Mouse (Mus musculus) heart, embryonic 13.5 days (tissue): ENCODE results near the gene Ctdsp1. TPM values are rescaled to one million over a fixed set of nuclear protein-coding genes. Genes with fewer than 3 reads are reported as not detected.

Experiments
- ATAC-seq: fragments of 200-750 bp; cut with Nextera tagmentation; 2 replicates; pipeline ENCODE4 v1.8.0; 2017; ENCODE audit warnings: moderate TSS enrichment; ENCODE audit not compliant: insufficient number of reproducible peaks, low FRiP score, low TSS enrichment; ENCODE audit errors: extremely low read depth
- H3K27ac ChIP-seq: fragments of 300-500 bp; sonication (generic); replicated peaks from 2 replicates; pipeline ENCODE4 v1.5.1; 2015; ENCODE audit warnings: moderate library complexity, mild to moderate bottlenecking, inconsistent platforms
- H3K27me3 ChIP-seq: fragments of 300-500 bp; sonication (generic); replicated peaks from 2 replicates; pipeline ENCODE4 v1.6.1; 2015; ENCODE audit warnings: mild to moderate bottlenecking, inconsistent platforms
- H3K36me3 ChIP-seq: fragments of 300-500 bp; sonication (generic); 2 replicates; pipeline ENCODE4 v1.6.1; 2015; ENCODE audit warnings: mild to moderate bottlenecking, inconsistent platforms
- H3K4me1 ChIP-seq: fragments of 300-500 bp; sonication (generic); 2 replicates; pipeline ENCODE4 v1.6.1; 2015; ENCODE audit warnings: inconsistent platforms
- H3K4me2 ChIP-seq: fragments of 300-500 bp; sonication (generic); 2 replicates; pipeline ENCODE4 v1.6.1; 2015; ENCODE audit warnings: inconsistent platforms, mild to moderate bottlenecking, moderate library complexity
- H3K4me3 ChIP-seq: fragments of 300-500 bp; sonication (generic); 2 replicates; pipeline ENCODE4 v1.5.1; 2015; ENCODE audit warnings: moderate library complexity, mild to moderate bottlenecking, inconsistent platforms
- H3K9ac ChIP-seq: fragments of 300-500 bp; sonication (generic); 2 replicates; pipeline ENCODE4 v1.6.1; 2015; ENCODE audit warnings: inconsistent platforms, mild to moderate bottlenecking, moderate library complexity
- H3K9me3 ChIP-seq: fragments of 300-500 bp; sonication (generic); 2 replicates; pipeline ENCODE4 v1.6.1; 2016; ENCODE audit warnings: inconsistent platforms
- WGBS: fragments of 180-500 bp; shearing (Covaris S2); methylation state at CpG from one replicate; pipeline ENCODE4 v1.1.7; 2015; ENCODE audit warnings: mixed read lengths; 5-methylcytosine and 5-hydroxymethylcytosine counted together
- polyA plus RNA-seq: library from polyadenylated mRNA; unstranded; fragments of >200 nt; fragmentation: Nextera tagmentation; extraction: Ambion mirVana; gene quantifications from 2 replicates; pipeline ENCODE4 v1.2.1, GENCODE M21; 2015

Gene Ctdsp1
- polyA plus RNA-seq: 57.3 and 60.4 TPM in 2 replicates

DNA sequence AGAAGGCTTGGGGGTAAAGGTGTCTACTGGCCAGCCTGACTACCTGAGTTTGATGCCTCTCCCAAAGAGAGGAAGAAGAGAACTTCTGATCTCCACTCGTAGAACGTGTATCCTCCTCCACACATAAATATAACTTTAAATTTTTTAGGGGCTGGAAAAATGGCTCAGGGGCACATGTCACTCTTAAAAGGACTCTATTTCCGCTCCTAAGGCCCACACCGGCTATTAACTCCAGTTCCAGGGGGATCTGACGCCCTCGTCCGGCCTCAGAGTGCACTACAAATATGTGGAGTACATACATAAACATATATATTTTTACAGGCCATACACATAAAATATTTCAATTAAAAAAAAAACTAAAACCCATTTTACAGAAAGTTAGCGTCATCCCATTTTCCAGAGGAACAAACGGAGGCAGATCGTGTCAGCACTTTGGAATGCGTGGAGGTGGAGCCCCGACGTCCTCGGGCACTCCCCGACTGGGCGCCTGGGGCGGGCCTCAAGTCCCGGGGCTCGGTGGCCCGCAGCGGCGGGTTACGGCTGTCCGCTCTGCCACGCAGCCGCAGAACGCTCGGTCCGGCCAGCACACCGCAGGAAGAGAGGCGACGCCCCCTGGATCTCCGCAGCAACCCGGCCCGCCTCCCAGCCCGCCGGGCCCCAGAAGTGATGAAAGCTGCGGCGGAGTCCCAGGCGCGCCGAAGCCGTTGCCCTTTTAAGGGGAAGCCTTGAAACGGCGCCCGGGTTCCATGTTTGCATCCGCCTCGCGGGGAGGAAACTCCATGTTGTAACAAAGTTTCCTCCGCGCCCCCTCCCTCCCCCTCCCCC, at the start of gene Ctdsp1:
Gene Ctdsp1 (plus strand): TSS at position 586 of the 825 bp plus-strand sequence.
- H3K27me3 ChIP-seq: no peaks in the 10 kb centered on the region
- H3K36me3 ChIP-seq: peaks cover 26% of the 10 kb centered on the region
- H3K4me2 ChIP-seq: peak within 1 kb of the TSS; percentile 94
- peak within 1 kb of the TSS; percentile 95 for H3K4me3 ChIP-seq
- 3% methylated on average over 51 of the region's 51 CpGs for WGBS
- H3K27ac ChIP-seq: peak within 1 kb of the TSS; percentile 99
- no peaks in the 10 kb centered on the region for H3K9me3 ChIP-seq
- ATAC-seq: peak; percentile 70
- H3K4me1 ChIP-seq: peaks cover 61% of the 10 kb centered on the region
- H3K9ac ChIP-seq: peak within 1 kb of the TSS; percentile 100

- Histone ChIP-seq H3K27ac (no peak overlapping the region), H3K9ac (no peak overlapping the region), H3K27me3 (no peaks in the 10 kb centered on the region), H3K4me3 (no peak overlapping the region), H3K4me1 (peaks cover 28% of the 10 kb centered on the region), H3K9me3 (no peaks in the 10 kb centered on the region), H3K4me2 (no peak overlapping the region), H3K36me3 (no peaks in the 10 kb centered on the region)
- no peak for ATAC-seq
- 80% methylated on average over 7 of the region's 7 CpGs for WGBS
Measured at GRCm38 (mm10) chr1:74341898-74342297, 49.4 kb upstream of the Ctdsp1 start.

DNA sequence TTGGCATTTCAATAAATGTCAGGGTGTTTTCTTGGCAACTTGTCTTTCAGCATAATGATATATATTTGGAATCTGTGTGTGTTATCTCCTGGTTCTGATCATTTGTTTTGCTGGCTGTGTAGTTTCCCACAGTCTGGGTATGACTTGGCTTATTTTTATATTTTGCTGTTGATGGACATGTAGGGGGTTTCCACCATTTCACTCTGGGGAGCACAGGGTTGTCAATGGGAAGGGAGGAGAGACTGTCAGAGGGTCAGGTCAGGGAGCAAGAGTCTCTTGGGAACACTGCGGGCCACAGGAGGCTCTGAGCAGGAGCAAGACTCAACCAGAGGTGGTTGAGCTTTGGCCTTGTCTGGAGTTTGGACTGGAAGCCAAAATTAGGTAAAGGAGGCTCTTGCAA, 49.0 kb upstream of the Ctdsp1 start:
- H3K4me3 ChIP-seq: no peak overlapping the region
- peaks cover 24% of the 10 kb centered on the region for H3K4me1 ChIP-seq
- WGBS: 80% methylated on average over 1 of the region's 1 CpGs
- no peak for ATAC-seq
- H3K9me3 ChIP-seq: no peaks in the 10 kb centered on the region
- H3K4me2 ChIP-seq: no peak overlapping the region
- H3K27me3 ChIP-seq: no peaks in the 10 kb centered on the region
- no peak overlapping the region for H3K27ac ChIP-seq
- no peak overlapping the region for H3K9ac ChIP-seq
- peaks cover 2% of the 10 kb centered on the region; the same call in 1 of the 2 replicates for H3K36me3 ChIP-seq

- Histone ChIP-seq H3K9me3 (no peaks in the 10 kb centered on the region), H3K9ac (peak overlapping the region; percentile 5; the same call in 1 of the 2 replicates), H3K27ac (no peak overlapping the region), H3K27me3 (no peaks in the 10 kb centered on the region), H3K4me2 (no peak overlapping the region), H3K4me3 (no peak overlapping the region), H3K36me3 (peaks cover 9% of the 10 kb centered on the region; the same call in 1 of the 2 replicates), H3K4me1 (peaks cover 17% of the 10 kb centered on the region)
- 77% methylated on average over 5 of the region's 5 CpGs for WGBS
- no peak for ATAC-seq
Measured at GRCm38 (mm10) chr1:74343161-74343560, 48.1 kb upstream of the Ctdsp1 start.

- ATAC-seq: no peak
- Histone ChIP-seq H3K4me1 (0 out of 2 replicates have a peak, but pooled peaks cover 8% of the 10 kb centered on the region), H3K27ac (no peak overlapping the region), H3K9ac (no peak overlapping the region), H3K27me3 (no peaks in the 10 kb centered on the region), H3K9me3 (no peaks in the 10 kb centered on the region), H3K36me3 (peaks cover 19% of the 10 kb centered on the region), H3K4me3 (no peak overlapping the region), H3K4me2 (no peak overlapping the region)
- 81% methylated on average over 11 of the region's 11 CpGs for WGBS
Measured at GRCm38 (mm10) chr1:74344163-74344916, 47.0 kb upstream of the Ctdsp1 start.

DNA sequence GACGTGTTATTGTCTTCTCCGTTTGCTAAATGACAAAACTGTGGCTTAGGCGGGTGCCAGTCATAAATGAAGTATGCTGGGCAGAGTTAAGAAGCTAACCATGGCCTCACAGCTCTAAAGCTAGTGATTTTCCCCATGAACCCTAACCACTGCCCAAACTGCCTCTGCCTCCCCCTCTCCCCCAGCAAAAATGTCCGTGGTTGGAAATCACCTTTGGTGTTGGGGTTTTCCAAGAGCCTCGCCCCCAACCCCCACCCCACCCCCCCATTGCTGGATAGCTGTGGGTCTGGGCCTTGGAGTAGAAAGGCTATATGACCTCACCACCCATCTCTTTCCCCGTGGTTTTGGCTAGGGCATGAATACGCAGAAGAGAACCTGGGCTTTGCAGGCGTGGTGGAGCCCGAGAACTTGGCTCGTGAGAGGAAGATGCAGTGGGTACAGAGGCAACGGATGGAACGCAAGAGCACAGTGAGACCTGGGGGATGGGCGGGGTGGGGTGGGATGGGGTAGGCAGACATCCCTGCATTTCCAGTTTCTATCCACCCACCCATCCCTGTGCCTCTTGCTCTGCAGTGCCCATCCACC, 40.0 kb upstream of the Ctdsp1 start:
- WGBS: 87% methylated on average over 13 of the region's 13 CpGs
- Histone ChIP-seq H3K9me3 (no peaks in the 10 kb centered on the region), H3K4me2 (no peak overlapping the region), H3K36me3 (peaks cover 61% of the 10 kb centered on the region), H3K4me3 (no peak overlapping the region), H3K9ac (no peak overlapping the region), H3K27ac (no peak overlapping the region), H3K4me1 (peaks cover 9% of the 10 kb centered on the region), H3K27me3 (no peaks in the 10 kb centered on the region)
- no peak for ATAC-seq

DNA sequence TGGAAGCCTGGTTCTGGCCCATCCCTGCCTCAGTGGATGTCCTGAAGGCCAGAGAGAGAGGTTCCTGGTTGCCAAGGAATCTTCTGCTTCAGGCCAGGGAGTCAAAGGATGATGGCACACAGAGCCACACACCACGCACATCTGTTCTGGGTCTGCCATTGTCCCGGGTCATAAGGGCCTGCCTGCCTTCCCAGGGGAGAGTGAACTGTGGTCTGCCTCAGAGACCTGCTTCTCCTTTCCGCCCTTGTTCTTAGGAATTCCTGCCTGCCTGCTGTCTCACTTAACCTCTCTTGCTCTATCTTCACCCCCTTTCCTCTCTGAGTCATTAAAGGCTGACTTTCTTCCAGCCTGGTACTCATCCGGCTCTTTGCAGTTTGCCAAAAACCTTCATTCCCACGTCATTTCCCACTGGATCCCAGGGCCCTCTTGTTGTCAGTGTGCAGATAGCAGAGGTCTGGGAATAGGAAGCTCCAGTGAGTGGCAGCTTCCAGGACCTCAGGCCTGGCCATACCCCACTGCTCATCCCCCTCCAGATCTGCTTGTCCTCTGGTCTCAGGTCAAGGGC, 38.7 kb upstream of the Ctdsp1 start:
- Histone ChIP-seq H3K27me3 (no peaks in the 10 kb centered on the region), H3K9me3 (no peaks in the 10 kb centered on the region), H3K4me2 (no peak overlapping the region), H3K9ac (no peak overlapping the region), H3K4me1 (peaks cover 9% of the 10 kb centered on the region), H3K4me3 (no peak overlapping the region), H3K27ac (peak overlapping the region; percentile 66), H3K36me3 (peaks cover 56% of the 10 kb centered on the region)
- ATAC-seq: no peak
- 60% methylated on average over 5 of the region's 5 CpGs for WGBS

DNA sequence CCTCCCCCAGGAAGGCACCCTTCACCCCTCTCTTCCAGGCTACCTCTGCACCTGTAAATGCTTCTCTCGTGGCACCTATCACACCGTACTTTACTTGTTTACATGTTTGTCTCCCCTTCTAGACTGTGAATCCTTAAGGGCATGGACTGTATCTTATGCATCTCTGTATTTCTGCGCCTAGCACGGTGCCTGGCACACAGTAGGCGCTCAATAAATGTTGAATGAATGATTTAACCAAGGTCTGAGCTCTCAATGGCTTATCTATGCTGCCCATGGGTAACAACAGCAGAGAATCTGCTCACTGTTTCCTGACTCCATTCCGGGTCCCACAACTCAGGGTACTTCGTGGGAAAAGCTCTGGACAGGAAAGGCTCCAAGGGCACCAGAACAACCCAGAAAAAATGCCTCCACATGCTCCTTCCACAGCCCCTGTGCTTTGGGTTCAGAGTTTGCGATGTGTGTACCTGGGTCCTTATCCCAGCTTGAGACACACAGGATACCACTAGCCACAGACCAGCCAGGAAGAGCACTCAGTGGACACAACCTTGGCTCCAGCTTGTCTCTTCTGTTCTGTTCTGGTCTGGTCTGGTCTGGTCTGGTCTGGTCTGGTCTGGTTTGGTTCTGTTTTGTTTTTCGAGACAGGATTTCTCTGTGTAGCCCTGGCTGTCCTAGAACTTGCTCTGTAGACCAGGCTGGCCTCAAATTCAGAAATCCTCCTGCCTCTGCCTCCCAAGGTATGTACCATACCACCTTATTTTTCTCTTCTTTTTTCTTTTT, 37.7 kb upstream of the Ctdsp1 start:
- no peaks in the 10 kb centered on the region for H3K27me3 ChIP-seq
- no peak for ATAC-seq
- H3K36me3 ChIP-seq: peaks cover 47% of the 10 kb centered on the region
- peaks cover 9% of the 10 kb centered on the region for H3K4me1 ChIP-seq
- no peaks in the 10 kb centered on the region for H3K9me3 ChIP-seq
- no peak overlapping the region for H3K4me3 ChIP-seq
- no peak overlapping the region for H3K9ac ChIP-seq
- 0 out of 2 replicates have a peak overlapping the region, but pooled peaks have one; percentile 38 for H3K27ac ChIP-seq
- WGBS: 80% methylated on average over 9 of the region's 9 CpGs
- no peak overlapping the region for H3K4me2 ChIP-seq

- Histone ChIP-seq H3K27ac (no peak overlapping the region), H3K9ac (no peak overlapping the region), H3K9me3 (no peaks in the 10 kb centered on the region), H3K36me3 (peaks cover 15% of the 10 kb centered on the region), H3K4me2 (no peak overlapping the region), H3K4me3 (no peak overlapping the region), H3K27me3 (no peaks in the 10 kb centered on the region), H3K4me1 (peaks cover 8% of the 10 kb centered on the region)
- ATAC-seq: no peak
Measured at GRCm38 (mm10) chr1:74357531-74357930, 33.8 kb upstream of the Ctdsp1 start.

DNA sequence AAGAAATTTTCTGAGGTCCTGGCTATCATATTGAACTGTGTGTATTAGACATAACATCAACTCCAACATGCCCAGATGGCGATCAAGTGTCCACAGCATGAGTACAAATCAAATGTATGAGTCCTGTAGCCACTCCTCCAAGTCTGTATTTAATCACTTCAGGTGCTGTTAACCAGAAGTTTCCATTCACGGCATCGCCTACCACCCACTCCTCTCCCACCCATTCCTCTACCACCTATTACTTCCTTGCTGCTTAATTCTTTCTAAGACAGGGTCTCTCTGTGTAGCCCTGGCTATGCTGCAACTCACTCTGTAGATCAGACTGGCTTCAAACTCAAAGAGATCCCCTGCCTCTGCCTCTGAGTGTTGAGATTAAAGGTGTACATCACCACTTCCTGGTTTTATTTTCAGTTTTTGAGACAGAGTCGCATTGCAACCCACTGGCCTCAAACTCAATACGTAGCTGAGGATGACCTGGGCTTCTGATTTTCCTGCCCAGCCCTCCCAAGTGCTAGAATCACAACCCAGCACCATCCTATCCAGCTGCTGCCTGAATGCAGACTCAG, 31.3 kb upstream of the Ctdsp1 start:
- no peak for ATAC-seq

More for the DNA sequence above, 31.3 kb upstream of the Ctdsp1 start:
- WGBS: 80% methylated on average over 5 of the region's 5 CpGs
- Histone ChIP-seq H3K9ac (no peak overlapping the region), H3K27me3 (0 out of 2 replicates have a peak, but pooled peaks cover 4% of the 10 kb centered on the region), H3K27ac (no peak overlapping the region), H3K9me3 (no peaks in the 10 kb centered on the region), H3K4me3 (no peak overlapping the region), H3K4me2 (no peak overlapping the region), H3K36me3 (no peaks in the 10 kb centered on the region), H3K4me1 (peaks cover 8% of the 10 kb centered on the region; the same call in 1 of the 2 replicates)
